Mouse (Mus musculus) retina, postnatal 1 day (tissue): Measurements from ENCODE around the gene Inf2.

ENCODE experiments used
- DNase-seq: peaks from one replicate; pipeline ENCODE4 v3.0.0-alpha.2; 2012

Gene Inf2

DNA sequence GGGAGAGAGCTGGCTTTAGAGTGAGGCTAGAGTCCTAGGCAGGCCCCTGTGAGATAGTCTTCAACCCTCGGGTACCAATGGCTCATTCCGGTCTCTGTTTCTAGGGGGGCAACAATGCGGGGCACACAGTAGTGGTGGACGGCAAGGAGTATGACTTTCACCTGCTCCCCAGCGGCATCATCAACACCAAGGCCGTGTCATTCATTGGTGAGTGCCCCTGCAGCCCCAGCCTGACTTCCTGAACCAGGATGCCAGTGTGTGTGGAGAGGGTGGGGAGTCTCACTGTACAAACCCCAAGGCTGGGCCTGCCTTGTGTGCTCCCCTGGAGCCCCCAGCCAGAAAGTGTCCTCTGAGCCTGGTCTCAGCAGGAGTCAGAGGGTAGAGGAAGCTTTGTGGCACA is 39.6 kb downstream of the Inf2 start:
- DNase-seq, result no peak

DNA sequence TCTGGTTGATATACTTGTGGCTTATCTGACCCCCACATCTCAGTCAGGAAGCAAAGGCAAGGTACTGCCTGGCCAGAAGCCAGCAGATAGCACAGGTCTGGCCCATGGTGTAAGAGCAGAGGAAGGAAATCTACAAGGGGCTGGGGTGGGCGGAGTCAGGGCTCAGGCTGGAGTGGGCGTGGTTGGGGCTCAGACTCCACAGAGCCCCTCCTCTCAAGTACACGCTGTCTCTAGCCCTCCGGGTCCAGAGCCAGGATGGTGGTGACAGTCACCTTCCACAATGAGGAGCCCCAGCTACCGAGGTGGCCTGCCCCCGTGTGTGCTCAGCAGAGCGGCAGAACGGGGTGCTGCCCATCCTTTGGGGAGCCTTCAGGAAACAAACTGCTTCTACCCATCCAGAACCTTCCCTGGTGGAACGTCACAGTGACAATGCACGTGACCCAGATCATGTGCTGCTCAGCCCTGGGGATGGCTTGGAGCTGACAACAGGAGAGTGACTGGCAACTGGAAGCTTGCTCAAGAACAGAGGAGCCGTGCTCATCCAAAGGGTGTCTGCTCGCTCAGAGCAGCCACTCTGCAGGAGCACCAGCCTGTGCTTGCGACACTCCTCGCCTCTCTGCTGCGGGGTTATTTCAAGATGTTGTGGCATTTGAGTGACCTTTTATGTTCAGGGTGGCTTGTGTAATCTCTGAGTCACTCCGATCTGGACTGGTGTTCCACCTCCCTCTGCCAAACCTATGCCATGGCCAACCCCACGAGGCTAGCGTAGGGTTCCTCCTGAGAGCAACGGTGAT is 40.5 kb downstream of the Inf2 start:
- DNase-seq, result peak; percentile 86

DNA sequence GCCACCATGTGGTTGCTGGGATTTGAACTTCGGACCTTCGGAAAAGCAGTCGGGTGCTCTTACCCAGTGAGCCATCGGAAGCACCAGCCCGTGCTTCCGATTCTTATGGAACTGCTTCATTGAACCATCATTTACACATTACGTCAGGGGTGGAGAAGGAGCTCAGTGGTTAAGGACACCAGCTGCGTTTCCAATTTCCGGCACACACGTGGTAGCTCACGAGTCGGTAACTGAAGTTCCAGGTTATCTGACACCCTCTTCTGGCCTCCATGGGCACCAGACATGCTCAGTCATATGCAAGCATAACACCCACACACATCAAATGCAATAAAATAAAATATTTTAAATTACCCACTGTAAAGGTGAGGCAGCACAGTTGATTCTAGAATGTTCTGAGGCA is 41.4 kb downstream of the Inf2 start:
- DNase-seq, result no peak

DNA sequence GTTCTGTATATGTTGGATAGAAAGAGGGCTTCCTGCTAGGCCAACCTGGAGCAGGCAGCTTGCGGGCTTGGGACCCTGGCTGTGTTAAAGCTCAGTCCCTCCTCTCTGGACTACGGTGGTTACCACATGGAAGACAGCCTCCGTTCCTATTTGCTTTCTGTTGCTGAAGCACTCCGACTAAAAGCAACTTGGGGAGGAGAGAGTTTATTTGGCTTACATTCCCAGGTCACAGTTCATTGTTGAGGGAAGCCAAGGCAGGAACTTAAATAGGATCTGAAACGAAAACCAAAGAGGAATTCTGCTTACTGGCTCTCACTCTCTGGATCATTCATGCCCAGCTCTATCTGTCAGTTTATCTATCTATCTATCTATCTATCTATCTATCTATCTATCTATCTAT is 42.2 kb downstream of the Inf2 start:
- DNase-seq, result no peak

DNA sequence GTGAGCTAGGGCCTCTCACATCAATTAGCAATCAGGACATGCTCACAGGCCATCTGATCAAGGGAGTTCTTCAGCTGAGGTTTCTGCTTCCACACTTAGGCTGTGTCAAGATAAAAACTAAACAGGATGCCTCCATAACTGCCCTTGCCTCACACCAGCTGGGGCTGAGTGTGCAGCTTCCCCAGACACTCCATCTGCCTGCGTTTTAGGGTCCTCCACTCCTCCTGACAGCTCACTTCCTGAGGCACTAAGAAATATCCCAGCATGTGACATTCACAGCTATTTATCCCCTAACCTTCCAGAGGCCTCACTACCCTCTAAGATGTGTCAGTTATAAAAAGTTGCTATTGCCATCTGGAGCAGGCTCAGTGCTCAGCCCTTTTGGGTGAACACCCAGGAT is 42.9 kb downstream of the Inf2 start:
- DNase-seq, result no peak

DNA sequence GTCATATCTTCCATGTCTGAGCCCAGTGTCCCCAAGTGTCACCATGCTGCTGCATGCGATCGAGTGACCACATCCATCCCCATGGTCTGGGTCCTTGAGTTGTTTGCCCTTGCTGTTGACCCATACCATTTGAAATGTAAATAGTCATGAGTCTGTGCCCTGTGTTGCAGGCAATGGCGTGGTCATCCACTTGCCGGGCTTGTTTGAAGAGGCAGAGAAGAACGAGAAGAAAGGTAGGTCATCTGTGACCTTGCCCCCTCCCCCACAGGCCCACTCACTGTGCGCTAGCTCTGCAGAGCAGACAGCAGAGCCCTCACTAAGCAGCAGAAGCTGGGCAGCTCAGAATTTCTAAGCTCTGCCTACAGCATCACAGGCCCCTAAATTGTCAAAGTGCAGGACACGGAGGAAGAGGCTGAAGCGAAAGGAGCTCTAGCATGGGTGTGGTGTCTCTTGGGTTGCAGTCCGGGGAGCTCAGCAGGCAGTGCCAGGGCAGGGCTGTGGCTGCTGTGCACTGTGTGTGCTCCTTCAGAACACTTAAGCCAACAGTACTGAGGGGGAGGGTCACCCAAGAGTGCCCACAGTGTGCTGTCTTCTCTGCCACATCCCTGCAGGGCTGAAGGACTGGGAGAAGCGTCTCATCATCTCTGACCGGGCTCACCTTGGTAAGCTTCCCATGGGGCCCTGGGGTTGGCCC is 43.6 kb downstream of the Inf2 start:
- no peak for DNase-seq

DNA sequence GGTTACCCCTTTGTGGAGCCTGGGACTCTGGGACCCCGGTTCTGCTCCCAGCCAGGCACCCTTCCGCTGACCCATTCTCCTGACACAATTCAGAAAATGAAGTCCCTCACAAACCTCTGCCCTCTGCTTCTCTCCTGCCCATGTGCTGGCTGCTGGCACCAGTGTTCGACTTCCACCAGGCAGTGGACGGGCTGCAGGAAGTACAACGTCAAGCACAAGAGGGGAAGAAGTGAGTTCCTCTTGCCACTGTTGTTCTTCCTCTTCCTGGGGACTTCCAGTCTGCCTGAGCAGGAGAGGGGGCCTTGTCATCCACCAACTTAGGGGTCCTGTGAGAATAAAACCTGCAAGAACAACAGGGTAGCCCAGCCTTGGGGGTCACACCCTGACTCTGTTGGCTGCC is 44.3 kb downstream of the Inf2 start:
- DNase-seq, result no peak

DNA sequence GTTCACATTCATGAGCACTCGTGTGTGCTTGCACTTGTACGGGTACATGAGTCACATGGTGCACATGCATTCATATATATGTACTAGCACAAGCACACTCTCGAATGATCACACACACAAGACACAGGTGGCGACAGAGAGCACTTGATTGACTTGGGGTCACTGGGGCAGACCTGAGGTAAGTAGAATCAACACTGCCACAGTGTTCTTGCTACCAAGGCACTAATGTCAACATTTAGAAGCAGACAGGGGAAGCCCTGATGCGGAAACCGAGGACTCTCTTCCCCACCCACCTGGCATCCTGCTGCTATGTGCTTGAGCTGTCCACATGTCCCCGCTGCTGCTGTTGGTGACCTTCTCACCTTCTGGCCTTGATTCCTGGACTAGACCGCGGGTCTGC is 45.1 kb downstream of the Inf2 start:
- DNase-seq, result no peak

DNA sequence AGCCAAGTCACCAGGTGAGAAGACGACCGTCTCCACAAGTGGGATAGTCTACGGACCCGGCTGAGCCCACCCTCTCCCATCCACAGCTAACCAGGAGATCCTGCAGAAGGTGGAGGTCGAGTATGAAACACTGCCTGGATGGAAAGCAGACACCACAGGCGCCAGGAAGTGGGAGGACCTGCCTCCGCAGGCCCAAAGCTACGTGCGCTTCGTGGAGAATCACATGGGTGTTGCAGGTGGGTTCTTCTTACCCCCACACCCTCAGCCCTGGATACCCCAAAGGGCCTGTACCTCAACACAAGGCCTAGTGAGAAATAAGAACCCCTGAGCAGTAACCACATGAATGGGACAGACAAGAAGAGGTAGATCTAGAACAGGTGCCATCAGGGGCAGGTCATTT is 50.9 kb downstream of the Inf2 start:
- DNase-seq, result no peak

DNA sequence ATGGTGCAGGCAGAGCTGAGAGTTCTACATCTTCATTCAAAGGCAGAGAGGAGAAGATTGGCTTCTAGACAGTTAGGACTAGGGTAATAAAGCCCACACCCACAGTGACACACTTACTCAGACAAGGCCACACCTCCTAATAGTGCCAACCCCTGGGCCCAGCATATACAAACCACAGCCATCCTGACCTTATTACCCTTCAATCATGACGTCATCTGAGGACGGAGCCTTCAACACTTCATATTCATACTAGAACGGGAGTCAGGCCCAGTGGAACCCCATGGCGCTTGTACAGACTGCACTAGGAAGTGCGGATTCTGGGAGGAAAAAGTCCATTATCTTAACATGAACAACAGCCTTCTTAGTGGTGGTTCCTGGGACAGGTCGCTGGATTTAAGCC is 54.5 kb downstream of the Inf2 start:
- no peak for DNase-seq

DNA sequence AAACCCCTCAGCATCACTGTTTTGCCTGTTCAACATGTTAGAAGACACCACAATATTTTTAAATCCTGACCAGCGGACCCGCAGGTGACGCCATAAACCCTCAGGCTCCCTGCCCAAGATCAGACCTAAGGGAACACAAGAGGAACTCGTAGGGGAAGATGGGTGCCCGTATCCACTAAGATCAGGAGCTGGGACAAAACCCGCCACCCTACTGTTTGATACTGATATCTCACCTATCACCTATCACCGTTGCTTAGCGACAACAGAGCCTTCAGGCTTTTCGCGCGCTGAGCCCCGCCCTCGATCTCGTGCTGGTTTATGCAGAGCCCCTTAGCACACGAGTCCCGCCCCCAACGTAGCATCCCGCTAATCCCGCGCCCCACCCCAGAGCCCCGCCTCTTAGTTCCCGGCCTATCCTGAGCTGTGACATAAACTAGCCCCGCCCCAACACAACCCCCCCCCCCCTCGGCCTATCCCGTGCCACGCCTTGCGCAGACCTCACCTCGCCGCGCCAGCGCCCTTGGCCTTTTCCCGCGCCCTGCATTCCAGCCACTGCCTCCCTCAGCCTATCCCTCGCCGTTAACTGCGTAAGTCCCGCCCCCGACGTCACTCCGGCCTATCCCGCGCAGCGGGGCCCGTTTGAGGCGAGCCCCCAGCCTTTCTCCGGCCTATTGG is 55.7 kb downstream of the Inf2 start, which contains the start of gene Siva1:
TSS of gene Siva1 (plus strand) at position 500 of the 675 bp plus-strand sequence.
- peak; percentile 99 for DNase-seq

DNA sequence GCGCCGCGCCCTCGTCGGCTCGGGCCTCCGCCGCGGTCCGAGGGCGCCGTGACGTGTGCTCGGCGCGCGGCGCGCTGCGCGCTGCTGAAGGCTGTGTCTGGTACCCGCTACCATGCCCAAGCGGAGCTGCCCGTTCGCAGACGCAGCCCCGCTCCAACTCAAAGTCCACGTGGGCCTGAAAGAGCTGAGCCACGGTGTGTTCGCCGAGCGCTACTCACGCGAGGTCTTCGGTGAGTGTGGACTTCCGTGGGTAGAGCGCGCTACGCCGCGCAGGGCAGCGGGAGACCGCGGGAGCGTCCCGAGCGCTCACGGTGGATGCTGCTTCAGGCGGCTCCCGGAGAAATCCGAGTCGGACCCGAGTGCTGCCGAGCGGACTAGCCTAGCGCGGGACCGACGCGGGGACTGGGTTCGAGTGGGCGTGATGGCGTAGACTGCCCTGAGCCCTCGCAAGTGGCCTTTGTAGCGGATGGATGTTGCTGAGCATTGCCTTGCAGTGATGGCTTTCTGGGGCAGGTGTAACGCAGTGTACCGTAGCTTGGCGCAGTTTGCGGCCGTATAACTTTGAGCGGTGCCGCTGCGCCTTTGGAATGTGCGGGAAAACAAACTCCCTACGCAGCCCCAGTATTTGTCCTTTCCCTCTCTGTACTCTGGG is 56.4 kb downstream of the Inf2 start:
- DNase-seq, result no peak

DNA sequence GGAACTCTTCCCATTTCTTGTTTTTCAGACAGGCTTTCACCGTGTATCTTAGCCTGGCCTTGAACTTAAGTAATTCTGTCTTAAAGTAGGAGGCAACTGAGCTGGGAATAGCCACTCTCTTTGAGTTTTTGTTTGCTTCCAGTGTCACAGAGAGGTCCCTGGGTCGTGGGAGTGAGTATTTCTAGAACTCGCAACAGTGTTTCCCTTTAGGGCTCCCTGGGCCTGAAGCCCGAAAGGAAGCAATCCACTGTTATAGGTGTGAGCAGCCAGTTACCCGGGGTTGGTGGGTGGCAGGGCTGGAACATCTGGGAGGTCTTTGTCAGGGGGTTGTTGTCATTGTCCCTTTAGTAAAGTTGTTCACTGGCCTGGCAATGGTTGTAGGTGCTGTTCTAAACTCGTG is 57.6 kb downstream of the Inf2 start:
- DNase-seq, result no peak

DNA sequence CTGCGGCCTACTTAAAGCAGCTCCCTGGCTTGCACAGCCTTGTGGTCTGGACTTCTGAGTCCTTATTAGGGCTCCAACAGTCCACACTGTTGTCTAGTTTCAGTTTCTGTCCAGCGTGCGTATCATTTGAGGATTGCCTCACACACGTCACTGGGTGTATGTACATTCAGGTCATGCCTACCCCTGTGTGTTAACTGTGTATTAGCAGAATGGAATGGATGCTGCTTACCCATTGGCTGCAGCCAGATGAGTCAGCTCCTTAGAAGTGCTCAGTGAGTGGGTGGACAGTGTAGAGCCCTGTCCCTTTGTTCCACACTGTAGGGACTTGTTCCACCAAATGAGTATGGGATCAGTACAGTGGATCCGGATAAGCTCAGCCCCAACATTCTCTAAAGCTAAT is 59.5 kb downstream of the Inf2 start:
- no peak for DNase-seq

DNA sequence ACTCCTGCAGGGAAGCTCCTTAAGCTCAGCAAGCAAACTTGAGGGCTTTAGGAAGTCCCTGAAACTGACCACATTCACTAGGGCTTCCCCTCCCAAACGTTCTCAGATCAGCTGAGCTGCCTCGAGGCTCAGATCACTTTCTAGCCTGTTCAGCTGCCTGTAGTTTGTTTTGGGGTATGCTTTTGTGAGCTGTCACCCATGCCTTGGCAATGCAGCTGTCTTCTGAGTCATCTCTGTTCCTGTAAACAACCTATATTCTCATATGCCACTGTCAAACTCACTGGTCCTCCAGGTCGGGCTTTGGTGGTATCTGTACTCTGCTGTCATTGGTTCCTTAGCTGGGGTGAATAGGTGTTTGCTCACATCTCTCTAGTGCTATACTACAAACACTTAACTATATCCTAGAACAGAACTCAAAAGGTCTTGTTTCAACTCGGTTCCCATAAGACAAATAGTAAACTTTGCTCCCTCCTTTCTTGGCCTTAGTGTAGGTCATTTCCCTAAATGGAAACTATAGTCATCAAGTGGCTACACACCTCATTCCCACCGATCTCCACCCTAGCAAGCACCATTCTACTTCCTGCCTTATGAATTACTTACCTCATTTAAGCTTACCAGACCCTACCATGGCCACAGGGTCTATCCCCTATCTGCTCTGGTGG is 63.3 kb downstream of the Inf2 start:
- DNase-seq, result no peak

DNA sequence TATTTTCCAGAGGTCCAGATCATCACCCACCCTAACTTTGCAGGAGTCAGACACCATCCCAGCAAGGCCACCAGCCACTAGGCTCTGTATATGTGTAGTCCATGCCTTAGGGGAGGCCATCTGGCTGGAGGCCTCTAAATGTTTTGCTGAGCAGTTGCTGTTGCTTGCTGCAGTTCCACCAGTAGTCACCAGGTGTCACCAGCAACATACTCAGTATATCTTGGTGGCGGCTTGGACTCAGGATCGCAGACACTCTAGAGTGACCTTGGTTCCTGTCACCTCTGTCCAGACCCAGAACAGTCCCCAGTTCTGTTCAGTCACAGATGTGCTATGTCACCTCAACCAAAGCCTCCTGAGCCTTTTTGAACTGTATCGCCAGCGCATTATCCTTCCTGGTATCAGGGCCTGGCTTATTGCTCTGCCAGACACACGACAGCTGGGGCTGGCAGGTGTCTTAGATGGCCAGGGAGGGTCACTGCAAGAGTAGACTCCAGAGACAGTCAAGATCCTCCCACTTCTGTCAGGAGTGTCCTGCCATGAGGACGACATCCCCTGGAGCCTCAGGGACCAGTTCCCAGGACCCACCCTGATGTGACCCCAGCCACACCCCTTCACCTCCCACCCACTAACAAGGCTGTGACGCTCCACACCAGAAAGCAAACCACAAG is 64.7 kb downstream of the Inf2 start:
- peak; percentile 92 for DNase-seq

DNA sequence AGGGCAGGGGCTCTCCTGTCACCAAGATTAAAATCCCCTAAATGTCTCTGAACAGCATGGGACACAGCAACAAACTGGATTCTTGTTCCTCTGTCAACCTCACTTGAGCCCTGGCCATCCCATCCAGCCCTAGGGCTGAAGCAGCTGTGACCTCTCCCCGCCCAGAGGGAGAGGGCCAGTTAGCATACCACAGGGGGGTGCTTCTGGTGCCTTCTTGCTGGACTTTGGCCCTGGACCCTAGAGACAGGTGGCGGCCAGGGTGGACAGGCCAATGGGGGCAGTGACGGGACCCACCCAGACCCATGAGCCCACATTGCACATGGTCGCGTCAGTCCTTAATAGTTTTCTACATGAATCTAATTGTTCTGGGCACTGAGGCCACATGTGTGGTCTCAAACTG is 65.5 kb downstream of the Inf2 start:
- no peak for DNase-seq

DNA sequence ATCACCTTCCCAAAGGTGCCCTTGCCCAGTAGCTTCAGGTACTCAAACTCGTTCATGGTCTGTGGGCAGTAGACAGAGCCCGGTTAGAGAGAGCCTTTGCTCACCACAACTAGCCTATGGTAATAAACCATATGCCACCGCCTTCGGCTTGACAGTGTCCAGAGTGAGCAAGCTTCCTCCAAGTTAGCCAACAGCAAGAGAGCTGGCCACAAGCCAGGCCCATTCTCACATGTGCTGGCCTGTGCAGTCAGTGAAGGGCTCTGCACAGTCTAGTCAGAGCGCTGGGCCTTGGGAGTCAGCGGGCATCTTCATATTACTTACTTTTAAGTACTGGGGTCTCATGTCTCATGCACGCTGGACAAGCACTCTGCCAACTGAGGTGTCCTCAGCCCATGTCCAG is 70.0 kb downstream of the Inf2 start:
- no peak for DNase-seq

DNA sequence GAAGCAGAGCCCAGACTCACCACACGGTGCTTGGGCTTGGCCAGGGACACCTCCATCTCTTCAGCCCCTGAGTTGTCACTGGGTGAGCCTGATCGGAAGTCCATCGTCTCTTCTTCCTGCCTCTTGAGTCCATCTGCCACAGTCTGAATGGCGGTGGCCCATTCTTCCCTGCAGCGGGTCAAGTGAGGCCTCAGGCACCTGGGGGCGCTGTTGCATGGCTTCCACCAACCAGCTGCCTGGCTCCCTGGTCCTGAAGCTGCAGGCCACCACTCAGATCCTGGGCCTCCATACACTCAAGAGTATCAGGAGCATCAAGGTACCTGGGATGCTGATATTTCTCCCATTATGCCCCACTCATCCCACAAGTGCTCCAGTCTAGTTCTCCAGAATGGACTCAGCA is 70.5 kb downstream of the Inf2 start:
- peak; percentile 56 for DNase-seq

DNA sequence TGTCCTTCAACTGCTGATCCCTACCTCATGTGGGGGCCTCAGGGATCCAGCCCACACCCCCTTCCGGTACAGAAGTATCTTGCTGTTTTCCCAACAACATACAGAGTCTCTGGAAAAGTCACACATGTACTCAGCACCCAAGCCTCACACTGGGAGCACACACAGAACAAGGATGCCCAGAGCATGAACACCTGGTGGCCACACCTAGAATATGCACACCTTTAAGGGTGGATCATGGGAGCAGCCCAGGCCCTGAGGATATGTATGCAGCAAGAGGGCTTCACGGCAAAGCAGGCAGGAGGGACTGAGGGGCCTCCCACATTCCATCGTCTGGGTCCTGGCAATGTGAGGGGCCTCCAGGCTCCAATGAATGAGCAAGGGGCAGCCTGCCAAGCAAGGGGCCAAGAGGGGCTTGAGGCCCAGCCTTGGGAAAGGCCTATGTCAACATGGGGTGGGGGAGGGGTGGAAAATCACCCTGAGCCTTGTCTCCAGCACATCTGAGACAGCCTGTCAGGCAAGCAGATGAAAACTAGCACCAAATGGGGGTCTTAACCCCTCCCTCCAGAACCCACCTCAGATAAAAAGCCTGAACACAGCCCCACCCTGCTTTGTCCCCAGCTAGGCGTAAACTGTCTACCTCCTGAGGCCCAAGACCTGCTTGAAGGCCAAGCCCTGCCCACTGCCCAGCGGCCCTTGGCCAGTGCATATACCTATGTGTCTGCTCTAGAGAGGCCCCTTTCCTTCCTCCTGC is 72.2 kb downstream of the Inf2 start:
- DNase-seq, result peak; percentile 91

DNA sequence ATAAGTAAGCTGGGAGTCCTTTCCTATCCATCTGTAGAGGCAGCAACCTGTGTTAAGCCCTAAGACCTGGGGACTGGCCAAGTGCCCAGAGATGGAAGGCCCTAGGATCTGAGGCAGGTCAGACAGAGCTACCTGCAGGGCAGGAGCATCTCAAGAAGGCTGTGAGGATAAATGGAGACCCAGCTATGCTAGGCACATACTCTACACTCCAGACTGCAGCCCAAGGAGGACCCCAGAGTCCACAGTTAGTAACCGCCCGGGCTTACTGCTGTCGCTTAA is 72.7 kb downstream of the Inf2 start:
- no peak for DNase-seq

DNA sequence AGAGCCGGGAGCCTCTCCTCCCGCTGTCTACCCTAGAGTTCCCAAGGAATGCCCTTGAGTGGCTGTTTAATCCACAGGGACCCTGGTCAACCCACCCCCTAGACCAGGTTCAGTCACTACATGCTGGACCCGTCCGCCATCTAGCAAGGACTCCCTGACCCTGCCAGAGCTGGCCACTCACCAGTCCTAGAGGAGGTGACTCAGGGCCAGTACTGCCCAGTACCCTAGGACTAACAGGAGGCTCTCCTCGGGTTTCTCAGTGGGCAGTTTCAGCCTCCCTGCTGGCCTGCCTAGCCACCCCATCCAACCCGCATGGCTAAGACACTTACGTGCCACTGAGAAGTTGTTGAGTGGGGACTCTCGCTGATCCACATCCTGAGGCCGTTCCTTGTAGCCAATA is 73.3 kb downstream of the Inf2 start:
- no peak for DNase-seq
